Mouse (Mus musculus): ENCODE measurements around the gene Usp40. TPM values are rescaled to one million over a fixed set of nuclear protein-coding genes. Genes with fewer than 3 reads are reported as not detected.

Gene Usp40
- polyA plus RNA-seq, 1 experiment, result 23.5 TPM

DNA sequence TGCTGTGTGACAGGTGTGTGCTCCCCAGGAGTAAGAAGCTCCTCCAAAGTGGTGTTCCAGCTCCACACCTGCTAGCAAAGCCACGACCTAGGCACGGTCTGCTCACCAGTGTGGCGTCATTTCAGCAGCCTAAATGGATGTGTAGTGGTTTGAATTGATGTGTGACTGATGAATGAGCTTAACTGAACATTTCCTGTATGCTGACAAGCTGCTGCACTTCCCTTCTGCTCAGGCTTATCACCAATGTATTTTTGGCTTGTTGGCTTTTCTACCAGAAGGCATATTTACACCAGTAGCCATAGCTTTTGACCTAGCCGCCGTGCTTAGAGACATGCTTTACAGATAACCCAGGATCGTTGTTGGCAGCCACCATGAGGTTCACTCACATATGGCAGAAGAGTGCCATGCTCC, 60.7 kb downstream of the Usp40 start:
- no peak for DNase-seq (ENCODE audit: low spot score)

GRCm38 (mm10) chr1:87941765-87942164, 66.6 kb downstream of the Usp40 start:
- no peak for DNase-seq (ENCODE audit: low spot score)

DNA sequence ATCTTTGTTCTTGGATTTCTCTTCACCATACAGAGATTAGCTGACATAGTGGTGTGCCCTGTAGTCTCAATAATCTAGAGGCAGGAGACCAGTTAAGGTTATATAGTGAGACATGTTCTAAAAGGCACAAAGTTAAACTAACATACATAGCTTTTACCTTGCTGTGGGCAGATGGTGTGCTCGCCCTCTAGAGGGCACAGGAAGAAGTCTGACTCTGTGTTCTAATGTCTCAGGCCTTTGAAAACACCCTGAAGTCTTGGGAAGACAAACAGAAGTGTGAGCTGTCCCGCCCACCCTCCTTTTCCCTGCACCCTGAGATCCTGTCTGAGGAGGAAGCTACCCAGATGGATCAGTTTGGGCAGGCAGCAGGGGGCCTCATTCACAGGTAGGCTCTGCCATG, 71.8 kb downstream of the Usp40 start:
- no peak for DNase-seq (ENCODE audit: low spot score)

GRCm38 (mm10) chr1:87936075-87936474, 72.3 kb downstream of the Usp40 start:
- no peak for DNase-seq (ENCODE audit: low spot score)

GRCm38 (mm10) chr1:87935546-87935945, 72.8 kb downstream of the Usp40 start:
- DNase-seq (ENCODE audit: low spot score), result no peak

GRCm38 (mm10) chr1:87935095-87935494, 73.3 kb downstream of the Usp40 start:
- no peak for DNase-seq (ENCODE audit: low spot score)

DNA sequence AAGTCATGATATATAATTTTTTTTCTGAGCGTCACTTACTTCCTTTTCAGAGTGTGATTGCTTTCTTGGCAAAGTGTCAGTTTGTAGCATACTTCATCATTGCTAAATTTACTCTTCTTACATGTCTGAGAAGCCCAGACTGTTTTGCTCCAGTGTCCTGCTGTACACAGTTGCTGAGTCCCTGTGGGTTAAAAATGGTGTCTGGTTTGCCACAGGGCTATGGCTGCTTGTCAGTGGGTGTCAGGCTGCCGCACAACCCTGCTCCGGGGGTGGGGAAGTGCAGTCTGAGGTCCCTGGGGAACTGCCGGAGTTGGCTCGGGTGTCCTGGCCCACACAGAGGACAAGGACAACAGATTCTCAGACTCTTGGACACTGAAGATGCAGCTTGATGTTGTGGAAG, 75.3 kb downstream of the Usp40 start:
- DNase-seq (ENCODE audit: low spot score), result no peak

DNA sequence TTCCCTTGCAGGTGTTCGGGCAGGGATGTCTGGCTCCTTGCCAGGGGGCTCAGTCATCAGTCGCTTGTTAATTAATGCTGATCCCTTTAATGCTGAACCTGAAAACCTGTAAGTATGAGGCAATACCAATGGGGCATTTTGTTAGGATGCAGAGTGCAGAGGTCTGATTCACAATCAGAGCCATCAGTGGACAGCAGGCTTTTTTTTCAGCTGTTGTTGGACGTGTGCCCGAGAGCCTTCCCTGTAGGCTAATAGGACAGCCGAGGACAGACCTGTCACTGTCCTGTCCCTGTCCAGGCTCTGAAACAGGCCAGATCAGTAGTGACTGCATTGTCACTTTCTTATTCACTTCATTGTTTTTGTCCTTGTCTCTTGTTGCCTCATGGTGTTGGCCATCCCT, 78.6 kb downstream of the Usp40 start:
- no peak for DNase-seq (ENCODE audit: low spot score)

DNA sequence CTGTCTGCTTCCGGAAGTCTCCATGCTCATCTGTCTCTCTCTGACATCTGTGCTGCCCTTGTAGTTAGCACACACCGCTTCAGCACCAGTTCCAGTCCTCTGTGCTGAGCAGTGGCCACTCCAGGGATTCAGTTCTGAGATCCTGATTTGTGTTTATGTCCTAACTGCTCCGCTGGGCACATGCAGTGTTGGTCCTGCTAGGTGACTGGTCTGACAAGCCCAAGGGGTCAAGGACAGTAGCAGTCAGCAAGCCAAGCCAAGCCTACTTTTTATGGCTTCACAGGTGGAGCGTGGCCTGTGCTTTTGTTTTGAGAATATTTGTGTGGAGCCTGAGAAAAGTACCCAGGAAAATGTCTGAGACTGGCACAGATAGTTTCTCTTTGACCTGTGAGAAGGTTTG, 83.5 kb downstream of the Usp40 start:
- no peak for DNase-seq (ENCODE audit: low spot score)

DNA sequence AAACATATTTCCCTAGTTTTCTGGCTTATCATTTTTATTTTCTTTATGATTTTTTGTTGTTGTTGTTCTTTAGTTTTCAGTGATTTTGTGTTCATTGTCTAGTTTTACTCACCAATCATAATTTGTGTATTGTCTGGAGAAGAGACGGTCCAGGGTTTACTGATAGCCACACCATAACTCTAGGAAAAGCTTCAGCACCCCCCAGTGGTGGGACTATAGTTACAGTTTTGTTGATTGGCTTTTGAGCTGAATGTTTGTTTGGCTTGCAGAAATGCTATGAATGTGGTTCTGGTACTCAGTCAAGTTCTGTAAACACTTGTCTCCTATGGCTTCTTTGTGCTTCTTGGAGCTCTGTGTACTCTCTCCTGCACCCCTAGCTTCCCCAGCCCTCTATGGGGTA, 85.7 kb downstream of the Usp40 start:
- DNase-seq (ENCODE audit: low spot score), result no peak

DNA sequence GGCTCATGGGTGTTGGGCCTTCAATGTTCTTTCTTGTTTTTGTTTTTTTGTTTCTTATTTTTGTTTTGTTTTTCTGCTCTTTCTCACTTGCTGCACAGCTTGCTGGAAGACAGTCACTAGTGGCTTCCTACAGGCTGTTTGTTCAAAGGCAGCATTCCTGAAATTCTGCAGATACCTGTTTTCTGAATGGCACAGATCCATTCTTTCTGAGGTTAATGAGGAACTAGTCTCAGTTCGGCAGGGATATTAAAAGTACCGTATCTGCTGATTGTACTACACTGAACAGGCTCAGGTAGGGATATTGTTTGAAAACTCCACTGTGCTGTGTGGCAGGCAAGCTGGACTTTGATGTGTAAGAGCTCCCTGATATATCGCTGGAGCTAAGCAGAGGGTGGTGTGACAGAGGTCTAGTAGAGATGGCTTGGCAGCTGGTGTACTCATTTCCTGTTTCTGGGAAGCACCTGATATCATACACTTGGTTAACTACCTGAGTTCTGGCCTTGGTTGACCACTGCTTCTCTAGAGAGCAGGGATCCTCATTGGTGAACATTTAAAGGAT, 88.2 kb downstream of the Usp40 start:
- no peak for DNase-seq (ENCODE audit: low spot score)

DNA sequence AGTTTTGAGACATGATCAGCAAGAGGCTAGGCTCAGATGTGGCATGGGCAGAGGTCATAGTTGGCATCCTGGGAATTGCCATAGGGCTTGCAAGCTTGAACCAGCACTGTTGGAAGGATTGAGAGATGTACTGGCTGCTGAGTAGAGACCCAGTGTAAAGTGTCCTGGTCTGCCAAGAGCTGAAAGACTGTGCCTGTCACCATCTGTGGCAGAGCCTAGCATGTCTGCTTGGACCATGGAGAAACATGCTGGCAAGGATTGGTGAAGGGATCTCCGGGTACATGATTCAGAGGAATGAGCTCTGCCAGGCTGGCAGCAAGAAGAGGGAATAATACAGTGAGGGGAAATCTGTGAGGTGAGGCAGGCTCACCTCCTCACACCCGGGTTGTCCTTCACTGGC, 90.3 kb downstream of the Usp40 start:
- DNase-seq (ENCODE audit: low spot score), result no peak

- DNase-seq (ENCODE audit: low spot score), result no peak
Observed at GRCm38 (mm10) chr1:87917361-87917760, 91.0 kb downstream of the Usp40 start.

GRCm38 (mm10) chr1:87913356-87913755, 95.0 kb downstream of the Usp40 start:
- no peak for DNase-seq (ENCODE audit: low spot score)

DNA sequence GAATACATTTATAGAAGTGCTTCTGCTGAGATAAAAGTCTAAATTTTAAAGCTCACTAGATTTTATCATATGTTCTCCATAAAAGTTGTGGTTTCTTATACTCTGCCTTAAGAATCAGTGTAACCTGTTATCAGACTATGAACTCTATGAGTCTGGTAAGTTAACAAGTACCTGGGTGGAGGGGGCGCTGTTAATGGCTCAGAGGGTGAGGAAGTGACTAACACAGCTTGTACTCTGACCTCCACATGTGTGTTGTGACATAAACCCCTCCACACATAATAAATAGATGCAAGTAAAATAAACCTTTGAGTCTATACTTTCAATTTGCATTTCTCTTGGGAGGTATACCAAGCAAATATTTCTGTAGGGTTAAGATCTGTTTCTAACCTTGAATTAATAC, 97.9 kb downstream of the Usp40 start:
- no peak for DNase-seq (ENCODE audit: low spot score)

GRCm38 (mm10) chr1:87909565-87909964, 98.8 kb downstream of the Usp40 start:
- no peak for DNase-seq (ENCODE audit: low spot score)

DNA sequence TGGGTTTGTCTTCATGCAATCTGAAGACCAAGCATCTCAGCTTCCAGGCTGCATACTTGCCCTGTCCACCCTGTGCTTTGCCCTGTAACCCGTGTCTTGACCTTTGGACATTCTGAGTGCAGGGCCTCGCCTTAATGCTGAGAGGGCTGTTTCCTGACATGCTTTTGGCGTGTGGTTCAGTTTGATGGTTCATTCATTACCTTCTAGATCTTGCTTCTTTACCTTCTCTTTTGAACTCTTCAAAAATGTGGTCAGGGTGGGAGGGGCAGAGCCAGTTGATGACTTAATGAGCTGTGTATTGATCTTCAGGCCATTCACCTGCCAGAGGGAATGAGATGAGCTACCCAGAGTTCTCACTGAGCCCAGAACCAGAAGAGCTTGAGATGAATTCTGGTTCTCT, 99.6 kb downstream of the Usp40 start:
- no peak for DNase-seq (ENCODE audit: low spot score)

- DNase-seq (ENCODE audit: low spot score), result no peak
Observed at GRCm38 (mm10) chr1:87908006-87908405, 100.3 kb downstream of the Usp40 start.

- no peak for DNase-seq (ENCODE audit: low spot score)
Observed at GRCm38 (mm10) chr1:87906361-87906956, 101.9 kb downstream of the Usp40 start.

- DNase-seq (ENCODE audit: low spot score), result no peak
Observed at GRCm38 (mm10) chr1:87902186-87902585, 106.2 kb downstream of the Usp40 start.

- no peak for DNase-seq (ENCODE audit: low spot score)
Observed at GRCm38 (mm10) chr1:87900979-87901378, 107.4 kb downstream of the Usp40 start.

GRCm38 (mm10) chr1:87899701-87900100, 108.7 kb downstream of the Usp40 start:
- no peak for DNase-seq (ENCODE audit: low spot score)

- DNase-seq (ENCODE audit: low spot score), result no peak
Observed at GRCm38 (mm10) chr1:87896921-87897320, 111.4 kb downstream of the Usp40 start.
